Mouse (Mus musculus) kidney, postnatal 0 days (tissue): ENCODE measurements around the gene Shroom3. TPM values are rescaled to one million over a fixed set of nuclear protein-coding genes. Genes with fewer than 3 reads are reported as not detected.

Experiments
- ATAC-seq: fragments of 200-750 bp; cut with Nextera tagmentation; replicated peaks from 2 replicates; pipeline ENCODE4 v1.8.0; 2017; ENCODE audit warnings: low read depth, moderate number of reproducible peaks, moderate TSS enrichment, moderate library complexity; ENCODE audit not compliant: low FRiP score
- DNase-seq: peaks from one replicate; pipeline ENCODE4 v3.0.0-alpha.2; 2016; ENCODE audit warnings: low spot score
- H3K27ac ChIP-seq: fragments of 300-500 bp; sonication (generic); 2 replicates; pipeline ENCODE4 v1.5.1; 2014; ENCODE audit warnings: mild to moderate bottlenecking
- H3K27me3 ChIP-seq: fragments of 300-500 bp; sonication (generic); 2 replicates; pipeline ENCODE4 v1.6.1; 2014; ENCODE audit warnings: low read length, mixed read lengths; ENCODE audit not compliant: insufficient read depth
- H3K36me3 ChIP-seq: fragments of 300-500 bp; sonication (generic); 2 replicates; pipeline ENCODE4 v1.6.1; 2014; ENCODE audit warnings: low read length, mixed read lengths; ENCODE audit not compliant: insufficient read depth
- H3K4me1 ChIP-seq: fragments of 300-500 bp; sonication (generic); replicated peaks from 2 replicates; pipeline ENCODE4 v1.6.1; 2014; ENCODE audit warnings: antibody characterized with exemption, low read length, mixed read lengths; ENCODE audit not compliant: insufficient read depth
- H3K4me2 ChIP-seq: fragments of 300-500 bp; sonication (generic); 2 replicates; pipeline ENCODE4 v1.6.1; 2014; ENCODE audit warnings: mild to moderate bottlenecking, low read length, moderate library complexity, mixed read lengths
- H3K4me3 ChIP-seq: fragments of 300-500 bp; sonication (generic); replicated peaks from 2 replicates; pipeline ENCODE4 v1.5.1; 2014; ENCODE audit warnings: low read depth, low read length
- H3K9ac ChIP-seq: fragments of 300-500 bp; sonication (generic); 2 replicates; pipeline ENCODE4 v1.6.1; 2014; ENCODE audit warnings: low read depth, low read length
- H3K9me3 ChIP-seq: fragments of 300-500 bp; sonication (generic); replicated peaks from 2 replicates; pipeline ENCODE4 v1.6.1; 2016; ENCODE audit warnings: low read length, inconsistent platforms, mixed read lengths
- CTCF ChIP-seq: IDR thresholded peaks from 2 replicates; pipeline ENCODE4 v1.5.1; 2016; ENCODE audit warnings: antibody characterized with exemption, low read depth, mild to moderate bottlenecking, moderate library complexity
- WGBS: fragments of 180-500 bp; shearing (Covaris S2); extraction: QIAGEN DNeasy Blood & Tissue Kit; methylation state at CpG from one replicate; pipeline ENCODE4 v1.1.7; 2014; 5-methylcytosine and 5-hydroxymethylcytosine counted together
- polyA plus RNA-seq: library from polyadenylated mRNA; unstranded; fragments of >200 nt; fragmentation: Nextera tagmentation; extraction: Ambion mirVana; gene quantifications from 2 replicates; pipeline ENCODE4 v1.2.1, GENCODE M21; 2015

The Shroom3 gene
- polyA plus RNA-seq, 1 experiment from 2014 or later = 6.7 TPM

DNA sequence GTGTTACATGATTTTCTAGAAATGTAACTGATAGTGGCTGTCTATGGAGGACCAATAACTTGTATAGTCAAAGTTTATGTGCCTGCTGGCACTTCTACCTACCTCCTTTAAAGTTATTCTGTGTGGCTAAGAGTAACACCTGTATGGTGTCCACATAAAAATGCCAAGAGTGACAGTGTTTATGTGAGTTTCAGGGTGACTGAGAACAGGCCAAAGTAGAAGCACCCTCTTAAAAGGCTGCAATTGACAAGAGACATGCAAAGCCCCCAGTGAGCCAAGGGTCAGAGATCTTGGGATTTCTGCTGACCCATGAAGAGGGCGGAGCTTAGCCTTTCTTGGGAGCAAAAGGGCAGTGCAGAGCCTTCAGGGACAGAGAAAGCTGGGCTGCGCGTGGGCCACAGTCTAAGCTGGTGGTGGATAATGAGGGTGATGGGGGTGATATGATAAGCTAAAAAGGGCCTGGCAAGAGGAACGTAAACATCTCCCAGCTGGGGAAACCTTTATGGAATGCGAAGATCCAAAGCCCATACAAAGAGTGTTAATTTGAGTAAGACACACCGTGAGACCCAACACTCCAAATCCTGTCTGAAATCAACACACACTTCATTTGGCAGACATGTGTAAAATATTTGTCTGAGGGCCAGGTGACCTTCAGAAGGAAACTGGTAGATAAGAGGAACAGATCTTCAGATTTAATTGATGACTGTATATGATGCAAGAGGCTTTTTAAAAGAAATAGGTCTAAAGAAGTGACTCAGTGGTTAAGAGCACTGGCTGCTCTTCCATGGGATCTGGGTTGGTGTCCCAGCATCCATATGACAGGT is 101.0 kb downstream of the Shroom3 start:
- no peaks in the 10 kb centered on the region for H3K27me3 ChIP-seq
- ATAC-seq = peak; percentile 68
- 23% methylated on average over 6 of the region's 6 CpGs for WGBS
- H3K9ac ChIP-seq = no peak overlapping the region
- H3K4me3 ChIP-seq = no peak overlapping the region
- no peak overlapping the region for H3K4me2 ChIP-seq
- H3K9me3 ChIP-seq = no peaks in the 10 kb centered on the region
- TF ChIP-seq CTCF = no peak
- H3K36me3 ChIP-seq = no peaks in the 10 kb centered on the region
- DNase-seq = peak; percentile 81
- peak overlapping the region; percentile 42; the same call in 1 of the 2 replicates for H3K27ac ChIP-seq
- H3K4me1 ChIP-seq = peaks cover 12% of the 10 kb centered on the region

GRCm38 (mm10) chr5:92785870-92786436 is 102.7 kb downstream of the Shroom3 start:
- TF ChIP-seq CTCF = no peak
- Histone ChIP-seq H3K9ac (no peak overlapping the region), H3K9me3 (no peaks in the 10 kb centered on the region), H3K36me3 (no peaks in the 10 kb centered on the region), H3K27me3 (no peaks in the 10 kb centered on the region), H3K4me2 (0 out of 2 replicates have a peak overlapping the region, but pooled peaks have one; percentile 6), H3K4me1 (peaks cover 12% of the 10 kb centered on the region), H3K27ac (peak overlapping the region; percentile 52), H3K4me3 (no peak overlapping the region)
- DNase-seq = no peak
- WGBS = 58% methylated on average over 11 of the region's 11 CpGs
- peak; percentile 62; the same call in 1 of the 2 replicates for ATAC-seq

DNA sequence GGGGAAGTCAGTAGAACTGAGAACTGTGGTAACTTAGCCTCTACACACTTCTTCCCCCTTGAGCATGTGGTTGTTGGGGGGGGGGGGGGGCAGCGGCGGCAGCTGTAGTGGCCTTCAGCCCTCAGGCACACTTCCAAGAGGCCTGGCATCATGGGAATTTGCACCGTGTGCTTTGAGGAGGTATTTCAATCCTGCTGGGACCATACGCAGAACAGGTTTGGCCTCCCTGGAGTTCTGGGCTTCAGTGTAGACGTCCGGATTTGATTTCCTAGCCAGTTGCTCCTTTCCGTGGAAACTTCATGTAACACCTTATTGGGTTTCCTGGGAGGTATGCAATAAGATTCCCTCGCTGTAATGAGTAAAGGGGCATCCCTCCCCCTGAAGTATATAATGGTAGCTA is 105.8 kb downstream of the Shroom3 start:
- no peaks in the 10 kb centered on the region for H3K27me3 ChIP-seq
- 50% methylated on average over 8 of the region's 8 CpGs for WGBS
- no peak for ATAC-seq
- no peak for TF ChIP-seq CTCF
- no peaks in the 10 kb centered on the region for H3K36me3 ChIP-seq
- H3K9me3 ChIP-seq = no peaks in the 10 kb centered on the region
- DNase-seq = no peak
- peaks cover 9% of the 10 kb centered on the region for H3K4me1 ChIP-seq
- H3K27ac ChIP-seq = no peak overlapping the region
- no peak overlapping the region for H3K4me3 ChIP-seq
- H3K4me2 ChIP-seq = no peak overlapping the region
- no peak overlapping the region for H3K9ac ChIP-seq

GRCm38 (mm10) chr5:92796089-92796990 is 113.1 kb downstream of the Shroom3 start:
- no peaks in the 10 kb centered on the region for H3K27me3 ChIP-seq
- no peak overlapping the region for H3K4me3 ChIP-seq
- WGBS = 29% methylated on average over 11 of the region's 11 CpGs
- H3K9ac ChIP-seq = no peak overlapping the region
- no peaks in the 10 kb centered on the region for H3K36me3 ChIP-seq
- peak overlapping the region; percentile 50 for H3K27ac ChIP-seq
- H3K9me3 ChIP-seq = no peaks in the 10 kb centered on the region
- TF ChIP-seq CTCF = no peak
- H3K4me1 ChIP-seq = no peaks in the 10 kb centered on the region
- ATAC-seq = 0 out of 2 replicates have a peak, but pooled peaks have one; percentile 21
- H3K4me2 ChIP-seq = no peak overlapping the region
- peak; percentile 41 for DNase-seq

- Histone ChIP-seq H3K9ac (no peak overlapping the region), H3K27ac (no peak overlapping the region), H3K27me3 (no peaks in the 10 kb centered on the region), H3K36me3 (no peaks in the 10 kb centered on the region), H3K9me3 (no peaks in the 10 kb centered on the region), H3K4me3 (no peak overlapping the region), H3K4me1 (no peaks in the 10 kb centered on the region), H3K4me2 (no peak overlapping the region)
- WGBS = 74% methylated on average over 3 of the region's 3 CpGs
- ATAC-seq = no peak
- DNase-seq = no peak
- TF ChIP-seq CTCF = no peak
These were observed 114.7 kb downstream of the Shroom3 start for GRCm38 (mm10) chr5:92797981-92798380.

- no peak overlapping the region for H3K9ac ChIP-seq
- WGBS = 33% methylated on average over 7 of the region's 7 CpGs
- no peaks in the 10 kb centered on the region for H3K27me3 ChIP-seq
- H3K27ac ChIP-seq = no peak overlapping the region
- no peak for TF ChIP-seq CTCF
- no peaks in the 10 kb centered on the region; the same call in none of the 2 replicates for H3K4me1 ChIP-seq
- DNase-seq (no peak), ATAC-seq (no peak)
- no peak overlapping the region for H3K4me2 ChIP-seq
- no peak overlapping the region for H3K4me3 ChIP-seq
- no peaks in the 10 kb centered on the region for H3K9me3 ChIP-seq
- no peaks in the 10 kb centered on the region for H3K36me3 ChIP-seq
These were observed 121.1 kb downstream of the Shroom3 start for GRCm38 (mm10) chr5:92804379-92804778.
